Mouse (Mus musculus): Measurements from ENCODE around the gene Susd6.
A peak's percentile ranks its signal among the peaks of the same experiment; 100 is the strongest.

The Susd6 gene

GRCm38 (mm10) chr12:80789849-80790694, at the start of gene Susd6:
TSS of gene Susd6 (plus strand) at chr12:80790510.
- peak; percentile 100 for DNase-seq (ENCODE audit: low read depth, low spot score)

- DNase-seq (ENCODE audit: low read depth, low spot score): no peak
Observed at GRCm38 (mm10) chr12:80744614-80745013, 45.7 kb upstream of the Susd6 start.

- DNase-seq (ENCODE audit: low read depth, low spot score): no peak
Observed at GRCm38 (mm10) chr12:80746031-80746813, 44.1 kb upstream of the Susd6 start.

- no peak for DNase-seq (ENCODE audit: low read depth, low spot score)
Observed at GRCm38 (mm10) chr12:80751556-80751955, 38.8 kb upstream of the Susd6 start.

- DNase-seq (ENCODE audit: low read depth, low spot score): peak; percentile 51
Observed at GRCm38 (mm10) chr12:80757751-80758558, 32.4 kb upstream of the Susd6 start.

- DNase-seq (ENCODE audit: low read depth, low spot score): peak; percentile 19
Observed at GRCm38 (mm10) chr12:80758559-80759386, 31.5 kb upstream of the Susd6 start.

- no peak for DNase-seq (ENCODE audit: low read depth, low spot score)
Observed at GRCm38 (mm10) chr12:80759387-80759712, 31.0 kb upstream of the Susd6 start.

- DNase-seq (ENCODE audit: low read depth, low spot score): no peak
Observed at GRCm38 (mm10) chr12:80759713-80760395, 30.5 kb upstream of the Susd6 start.

- peak; percentile 90 for DNase-seq (ENCODE audit: low read depth, low spot score)
Observed at GRCm38 (mm10) chr12:80760396-80760801, 29.9 kb upstream of the Susd6 start, which contains the start of gene Ccdc177. TSS of gene Ccdc177 (minus strand) at chr12:80760687.

GRCm38 (mm10) chr12:80762982-80763381, 27.3 kb upstream of the Susd6 start:
- no peak for DNase-seq (ENCODE audit: low read depth, low spot score)

GRCm38 (mm10) chr12:80764116-80764515, 26.2 kb upstream of the Susd6 start:
- DNase-seq (ENCODE audit: low read depth, low spot score): no peak

- DNase-seq (ENCODE audit: low read depth, low spot score): peak; percentile 89
Observed at GRCm38 (mm10) chr12:80769697-80770096, 20.6 kb upstream of the Susd6 start.

GRCm38 (mm10) chr12:80774786-80775185, 15.5 kb upstream of the Susd6 start:
- DNase-seq (ENCODE audit: low read depth, low spot score): no peak

- peak; percentile 47 for DNase-seq (ENCODE audit: low read depth, low spot score)
Observed at GRCm38 (mm10) chr12:80776046-80776634, 14.2 kb upstream of the Susd6 start.

GRCm38 (mm10) chr12:80778188-80778936, 11.9 kb upstream of the Susd6 start:
- peak; percentile 55 for DNase-seq (ENCODE audit: low read depth, low spot score)

GRCm38 (mm10) chr12:80779760-80780159, 10.6 kb upstream of the Susd6 start:
- DNase-seq (ENCODE audit: low read depth, low spot score): no peak

- DNase-seq (ENCODE audit: low read depth, low spot score): no peak
Observed at GRCm38 (mm10) chr12:80782190-80782589, 8.1 kb upstream of the Susd6 start.

- DNase-seq (ENCODE audit: low read depth, low spot score): no peak
Observed at GRCm38 (mm10) chr12:80782892-80783291, 7.4 kb upstream of the Susd6 start.

GRCm38 (mm10) chr12:80783889-80784288, 6.4 kb upstream of the Susd6 start:
- DNase-seq (ENCODE audit: low read depth, low spot score): no peak
